8 mouse cellular contexts compared by ENCODE assay signal in genomic region chr5:122653112-122653445, GRCm38 (mm10). TPM values are rescaled to one million over a fixed set of nuclear protein-coding genes. Genes with fewer than 3 reads are reported as not detected.
DNase-seq lines count a peak whose midpoint lies in the region; ATAC-seq and TF ChIP-seq lines count a peak whose summit lies in the region.

No protein-coding gene starts in this region.

- peak overlapping the region; percentile 4; the same call in 1 of the 2 replicates for H3K9ac ChIP-seq in heart, embryonic 14.5 days (ENCODE audit: low read length)
- H3K9ac ChIP-seq in forebrain, postnatal 0 days, result 0 out of 2 replicates have a peak overlapping the region, but pooled peaks have one; percentile 18
- no peak overlapping the region for H3K9ac ChIP-seq in midbrain, embryonic 12.5 days (replicated peaks)

- DNase-seq in heart, postnatal 36 days, result no peak
- DNase-seq in brain, adult 2 months (ENCODE audit: low read depth, low spot score), result peak; percentile 89
- peak; percentile 24 for DNase-seq in forebrain, postnatal 0 days
- DNase-seq in frontal cortex, postnatal 25 days (ENCODE audit: low spot score in 2 of 2), result no peak
- DNase-seq in urinary bladder, postnatal 14 days (ENCODE audit: low spot score), result no peak
- no peak for DNase-seq in kidney, postnatal 25 days

- no peaks in the 10 kb centered on the region for H3K9me3 ChIP-seq in heart, embryonic 14.5 days (ENCODE audit: control insufficient read depth, low read length)
- no peaks in the 10 kb centered on the region for H3K9me3 ChIP-seq in forebrain, postnatal 0 days (ENCODE audit: low read length)
- no peaks in the 10 kb centered on the region for H3K9me3 ChIP-seq in midbrain, embryonic 12.5 days

- H3K27ac ChIP-seq in heart, embryonic 14.5 days (replicated peaks in 1 of 2; ENCODE audit: control insufficient read depth in 1 of 2, insufficient read depth in 1 of 2, low read depth in 2 of 2, low read length in 2 of 2), result peak overlapping the region in 1 of 2 experiments; percentile 44; a peak in 1 of 4 replicates
- H3K27ac ChIP-seq in forebrain, postnatal 0 days (ENCODE audit: low read depth, low read length), result peak overlapping the region; percentile 52; the same call in 1 of the 2 replicates
- peak overlapping the region; percentile 82 for H3K27ac ChIP-seq in midbrain, embryonic 12.5 days (replicated peaks)

- TF ChIP-seq CTCF in forebrain, postnatal 0 days (IDR thresholded peaks at IDR 0.05; ENCODE audit: low read depth), result no peak

- H3K27me3 ChIP-seq in heart, embryonic 14.5 days (ENCODE audit: control insufficient read depth, insufficient read depth, low read length), result no peaks in the 10 kb centered on the region
- H3K27me3 ChIP-seq in forebrain, postnatal 0 days (ENCODE audit: insufficient read depth, low read length), result no peaks in the 10 kb centered on the region
- H3K27me3 ChIP-seq in midbrain, embryonic 12.5 days, result peaks cover 12% of the 10 kb centered on the region; the same call in 1 of the 2 replicates

- H3K4me2 ChIP-seq in heart, embryonic 14.5 days (ENCODE audit: low read length), result peak overlapping the region; percentile 42
- H3K4me2 ChIP-seq in forebrain, postnatal 0 days (ENCODE audit: low read depth), result peak overlapping the region; percentile 13; the same call in 1 of the 2 replicates
- H3K4me2 ChIP-seq in midbrain, embryonic 12.5 days (replicated peaks), result peak overlapping the region; percentile 19

- H3K4me1 ChIP-seq in heart, embryonic 14.5 days (ENCODE audit: control insufficient read depth in 2 of 2, insufficient read depth in 2 of 2, low read length in 2 of 2), result peaks cover 20 to 26% of the 10 kb centered on the region in 2 experiments
- H3K4me1 ChIP-seq in forebrain, postnatal 0 days (ENCODE audit: insufficient read depth), result peaks cover 11% of the 10 kb centered on the region; the same call in 1 of the 2 replicates
- peaks cover 30% of the 10 kb centered on the region for H3K4me1 ChIP-seq in midbrain, embryonic 12.5 days

- H3K36me3 ChIP-seq in heart, embryonic 14.5 days (ENCODE audit: control insufficient read depth, insufficient read depth, low read length), result no peaks in the 10 kb centered on the region
- H3K36me3 ChIP-seq in forebrain, postnatal 0 days (ENCODE audit: insufficient read depth), result no peaks in the 10 kb centered on the region
- no peaks in the 10 kb centered on the region for H3K36me3 ChIP-seq in midbrain, embryonic 12.5 days

- intact Hi-C loops in heart, postnatal 36 days (cut with DNase I), result loop anchor here (5.0 kb wide), 1 partner anchor 74 kb away; no protein-coding TSS in a partner anchor

- no peak for ATAC-seq in heart, embryonic 14.5 days (ENCODE audit: insufficient number of reproducible peaks, insufficient read depth, low FRiP score, low read depth)
- ATAC-seq in forebrain, postnatal 0 days, result no peak
- no peak for ATAC-seq in midbrain, embryonic 12.5 days (ENCODE audit: low FRiP score, low read depth)

- no peak overlapping the region for H3K4me3 ChIP-seq in heart, embryonic 14.5 days (ENCODE audit: control insufficient read depth in 1 of 2, insufficient read depth in 1 of 2, low read depth in 1 of 2, low read length in 2 of 2)
- no peak overlapping the region for H3K4me3 ChIP-seq in forebrain, postnatal 0 days (ENCODE audit: low read depth, low read length)
- no peak overlapping the region for H3K4me3 ChIP-seq in midbrain, embryonic 12.5 days

- 33% methylated on average over 10 of the region's 10 CpGs for WGBS in heart, embryonic 14.5 days
- WGBS in forebrain, postnatal 0 days, result 29% methylated on average over 10 of the region's 10 CpGs
- 33% methylated on average over 10 of the region's 10 CpGs for WGBS in midbrain, embryonic 12.5 days

RNA-seq across cellular contexts. Expression of gene P2rx7, which starts 9.4 kb away (rescaled TPM):
- 1.2 and 1.4 TPM in 2 replicates for polyA plus RNA-seq in heart, embryonic 14.5 days (2014; fragmentation: Nextera tagmentation; extraction: Ambion mirVana)
- 1 to 10 TPM; 4.4 TPM for total RNA-seq in heart, postnatal 36 days (2021)
- total RNA-seq in forebrain, postnatal 0 days (2014; rRNA removed), result 6.0 and 7.2 TPM in 2 replicates
- polyA plus RNA-seq in forebrain, postnatal 0 days (2015; fragmentation: Nextera tagmentation; extraction: Ambion mirVana), result 1.9 and 2.7 TPM in 2 replicates
- polyA plus RNA-seq in midbrain, embryonic 12.5 days (2016; fragmentation: Nextera tagmentation; extraction: Ambion mirVana), result 1.5 TPM in 2 replicates

RNA-seq across cellular contexts. Expression of gene Ift81, which starts 38.8 kb away (rescaled TPM):
- polyA plus RNA-seq in heart, embryonic 14.5 days (2014; fragmentation: Nextera tagmentation; extraction: Ambion mirVana), result 32.2 and 41.2 TPM in 2 replicates
- total RNA-seq in heart, postnatal 36 days (2021), result 10 to 100 TPM; 66.7 to 71.1 TPM
- total RNA-seq in forebrain, postnatal 0 days (2014; rRNA removed), result 46.0 and 48.1 TPM in 2 replicates
- polyA plus RNA-seq in forebrain, postnatal 0 days (2015; fragmentation: Nextera tagmentation; extraction: Ambion mirVana), result 62.9 and 67.0 TPM in 2 replicates
- polyA plus RNA-seq in midbrain, embryonic 12.5 days (2016; fragmentation: Nextera tagmentation; extraction: Ambion mirVana), result 59.8 TPM in 2 replicates

RNA-seq across cellular contexts. Expression of gene P2rx4, which starts 54.3 kb away (rescaled TPM):
- polyA plus RNA-seq in heart, embryonic 14.5 days (2014; fragmentation: Nextera tagmentation; extraction: Ambion mirVana), result 17.9 and 18.9 TPM in 2 replicates
- 10 to 100 TPM; 18.9 to 20.5 TPM for total RNA-seq in heart, postnatal 36 days (2021)
- total RNA-seq in forebrain, postnatal 0 days (2014; rRNA removed), result 13.2 and 13.6 TPM in 2 replicates
- 10.0 and 11.2 TPM in 2 replicates for polyA plus RNA-seq in forebrain, postnatal 0 days (2015; fragmentation: Nextera tagmentation; extraction: Ambion mirVana)
- polyA plus RNA-seq in midbrain, embryonic 12.5 days (2016; fragmentation: Nextera tagmentation; extraction: Ambion mirVana), result 9.4 and 9.8 TPM in 2 replicates

Comparison
In these comparisons a context has a peak if more than half of its experiments do, and no peak if none do; other contexts are left out.
1. DNase-seq: peak in brain, adult 2 months (single experiment) and forebrain, postnatal 0 days (single experiment); none in heart, postnatal 36 days (0 of 2), frontal cortex, postnatal 25 days (0 of 2), urinary bladder, postnatal 14 days (single experiment) and kidney, postnatal 25 days (0 of 2).
2. Peak in every context shown above with its lines, with median percentiles within 50 percentile points of each other: H3K4me2 ChIP-seq.